Mouse (Mus musculus) G1E (cell line): ENCODE measurements around the gene Birc6. TPM values are rescaled to one million over a fixed set of nuclear protein-coding genes. Genes with fewer than 3 reads are reported as not detected.
"Not testable (repeated sequence)": the region's sequence is repeated elsewhere in the genome, so short reads cannot be mapped to it uniquely, and the experiment has no call there.

Experiments used
- ATAC-seq: 2 replicates; pipeline ENCODE4 v1.8.0; 2016; ENCODE audit warnings: mild to moderate bottlenecking; ENCODE audit not compliant: insufficient number of reproducible peaks, poor library complexity, low FRiP score, severe bottlenecking; ENCODE audit errors: extremely low read depth
- DNase-seq: peaks from one replicate; pipeline ENCODE4 v3.0.0; 2012; ENCODE audit warnings: low spot score
- H3K27me3 ChIP-seq: 2 replicates; pipeline ENCODE4 v1.6.1; 2012; ENCODE audit warnings: mild to moderate bottlenecking, low read length, inconsistent platforms; ENCODE audit not compliant: insufficient read depth
- H3K36me3 ChIP-seq: replicated peaks from 2 replicates; pipeline ENCODE3; 2012; ENCODE audit warnings: mild to moderate bottlenecking, inconsistent platforms
- H3K4me1 ChIP-seq: 2 replicates; pipeline ENCODE4 v1.6.1; 2012; ENCODE audit warnings: low read depth, low read length, inconsistent platforms, mixed read lengths; ENCODE audit not compliant: insufficient read depth
- H3K4me3 ChIP-seq: 2 replicates; pipeline ENCODE4 v1.5.1; 2012; ENCODE audit warnings: low read depth, mild to moderate bottlenecking, inconsistent platforms, low read length, moderate library complexity, mixed read lengths
- H3K9me3 ChIP-seq: replicated peaks from 2 replicates; pipeline ENCODE4 v1.6.1; 2012; ENCODE audit warnings: inconsistent platforms
- CTCF ChIP-seq: IDR thresholded peaks from 2 replicates; pipeline ENCODE4 v1.5.1; 2012; ENCODE audit warnings: low read depth, low read length, inconsistent platforms, mixed read lengths
- GATA1 ChIP-seq: IDR thresholded peaks from 2 replicates; pipeline ENCODE4 v1.6.1; 2012; ENCODE audit warnings: borderline replicate concordance, low read length, inconsistent platforms, mixed read lengths
- GATA2 ChIP-seq: IDR thresholded peaks from 2 replicates; pipeline ENCODE4 v1.6.1; 2012; ENCODE audit warnings: low read depth, low read length, inconsistent platforms, borderline replicate concordance
- POLR2AphosphoS5 ChIP-seq: IDR thresholded peaks from 2 replicates; pipeline ENCODE4 v1.6.1; 2012; ENCODE audit warnings: low read depth, low read length, inconsistent platforms; ENCODE audit not compliant: insufficient replicate concordance
- TAL1 ChIP-seq: conservative IDR thresholded peaks from 2 replicates; pipeline ENCODE4 v1.6.1; 2012; ENCODE audit warnings: low read depth, low read length, inconsistent platforms, mixed read lengths
- polyA plus RNA-seq: library from polyadenylated mRNA; stranded (reverse); fragments of >175 nt; gene quantifications from 2 replicates; pipeline ENCODE4 v1.2.3, GENCODE M21; 2012
- total RNA-seq, 2 experiments: library from RNA; stranded (forward) in 1 of 2; stranded (reverse) in 1 of 2; fragments of 200-1000 nt in 1 of 2; fragments of >200 nt in 1 of 2; fragmentation: Nextera tagmentation in 1 of 2; gene quantifications; 2 replicates each; pipeline ENCODE4 v1.2.3; 2014 to 2017

The Birc6 gene
- total and polyA plus RNA-seq, 3 experiments = 33.4 to 266 (median 151) TPM

GRCm38 (mm10) chr17:74673251-74673650, 145.2 kb downstream of the Birc6 start:
- Histone ChIP-seq H3K36me3 (peaks cover 75% of the 10 kb centered on the region), H3K27me3 (no peaks in the 10 kb centered on the region), H3K9me3 (no peaks in the 10 kb centered on the region), H3K4me3 (no peak overlapping the region), H3K4me1 (no peaks in the 10 kb centered on the region)
- no peak for DNase-seq
- ATAC-seq = no peak
- TF ChIP-seq CTCF (0 out of 2 replicates have a peak, but pooled peaks have one; percentile 12), TAL1 (no peak)

- H3K36me3 ChIP-seq = peaks cover 66% of the 10 kb centered on the region
- H3K4me1 ChIP-seq = no peaks in the 10 kb centered on the region
- DNase-seq (no peak), ATAC-seq (no peak)
- TF ChIP-seq GATA1 (no peak), CTCF (no peak), TAL1 (no peak), GATA2 (no peak), POLR2AphosphoS5 (no peak)
- H3K9me3 ChIP-seq = no peaks in the 10 kb centered on the region
- H3K4me3 ChIP-seq = no peak overlapping the region
- H3K27me3 ChIP-seq = no peaks in the 10 kb centered on the region
Measured at GRCm38 (mm10) chr17:74678061-74678460, 150.0 kb downstream of the Birc6 start.

GRCm38 (mm10) chr17:74684927-74685326, 156.8 kb downstream of the Birc6 start:
- no peak for ATAC-seq
- DNase-seq = no peak
- TF ChIP-seq GATA2 (no peak), POLR2AphosphoS5 (no peak), TAL1 (no peak), GATA1 (no peak), CTCF (no peak)
- Histone ChIP-seq H3K4me1 (no peaks in the 10 kb centered on the region), H3K9me3 (no peaks in the 10 kb centered on the region), H3K36me3 (peaks cover 61% of the 10 kb centered on the region), H3K27me3 (no peaks in the 10 kb centered on the region), H3K4me3 (no peak overlapping the region)

- H3K27me3 ChIP-seq = no peaks in the 10 kb centered on the region
- H3K9me3 ChIP-seq = no peaks in the 10 kb centered on the region
- TF ChIP-seq TAL1 (no peak), CTCF (no peak), GATA2 (no peak), POLR2AphosphoS5 (no peak), GATA1 (no peak)
- peaks cover 74% of the 10 kb centered on the region for H3K36me3 ChIP-seq
- H3K4me3 ChIP-seq = no peak overlapping the region
- ATAC-seq (no peak), DNase-seq (no peak)
- no peaks in the 10 kb centered on the region for H3K4me1 ChIP-seq
Measured at GRCm38 (mm10) chr17:74688555-74688954, 160.5 kb downstream of the Birc6 start.

DNA sequence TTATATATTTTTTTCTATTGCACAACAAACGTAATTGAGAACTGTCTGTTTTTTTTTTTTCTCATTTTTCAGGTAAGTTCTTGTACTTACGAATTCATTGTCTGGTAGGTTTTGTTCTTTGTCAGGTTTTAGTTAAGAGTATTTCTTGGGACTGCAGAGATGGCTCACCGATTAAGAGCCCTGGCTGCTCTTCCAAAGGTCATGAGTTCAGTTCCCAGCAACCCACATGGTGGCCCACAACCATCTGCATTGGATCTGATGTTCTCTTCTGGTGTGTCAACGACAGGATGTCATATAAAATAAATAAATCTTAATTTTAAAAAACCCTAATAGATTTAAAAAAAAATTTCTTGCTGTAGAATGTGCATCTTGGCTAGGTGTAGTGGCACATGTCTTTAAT, 161.3 kb downstream of the Birc6 start:
- Histone ChIP-seq H3K36me3 (peaks cover 72% of the 10 kb centered on the region), H3K4me3 (no peak overlapping the region), H3K4me1 (no peaks in the 10 kb centered on the region), H3K9me3 (no peaks in the 10 kb centered on the region), H3K27me3 (no peaks in the 10 kb centered on the region)
- no peak for TF ChIP-seq GATA2
- no peak for TF ChIP-seq POLR2AphosphoS5
- no peak for TF ChIP-seq GATA1
- no peak for TF ChIP-seq CTCF
- no peak for DNase-seq
- no peak for ATAC-seq

- not testable (repeated sequence) for H3K9me3 ChIP-seq, H3K27me3 ChIP-seq, DNase-seq, ATAC-seq, H3K4me3 ChIP-seq, H3K4me1 ChIP-seq
- peaks cover 79% of the 10 kb centered on the region for H3K36me3 ChIP-seq
Measured at GRCm38 (mm10) chr17:74701661-74702060, 173.6 kb downstream of the Birc6 start.

DNA sequence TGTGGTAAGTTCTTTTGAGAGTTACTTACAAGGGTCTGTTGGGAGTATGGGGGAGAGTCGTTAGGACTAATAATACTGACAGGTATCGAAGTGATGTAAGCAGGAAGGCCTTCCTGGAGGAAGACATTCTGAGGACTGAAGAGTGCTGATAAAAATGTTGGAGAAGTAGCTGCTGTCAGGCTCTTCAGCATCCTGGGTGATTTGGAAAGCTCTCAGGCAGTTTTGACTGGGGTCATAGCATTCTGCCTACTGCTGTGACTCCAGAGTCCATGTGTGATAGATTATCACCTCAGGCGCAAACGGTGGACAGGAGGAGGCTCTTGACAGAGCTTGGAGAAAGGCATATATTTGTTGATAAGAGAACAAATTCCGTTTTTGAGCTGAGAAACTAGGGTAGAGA, 177.4 kb downstream of the Birc6 start:
- H3K27me3 ChIP-seq = no peaks in the 10 kb centered on the region
- H3K9me3 ChIP-seq = no peaks in the 10 kb centered on the region
- TF ChIP-seq GATA2 (no peak), CTCF (no peak), GATA1 (no peak), TAL1 (no peak), POLR2AphosphoS5 (no peak)
- no peak for DNase-seq
- H3K36me3 ChIP-seq = peaks cover 41% of the 10 kb centered on the region
- ATAC-seq = no peak
- H3K4me3 ChIP-seq = no peak overlapping the region
- H3K4me1 ChIP-seq = no peaks in the 10 kb centered on the region

DNA sequence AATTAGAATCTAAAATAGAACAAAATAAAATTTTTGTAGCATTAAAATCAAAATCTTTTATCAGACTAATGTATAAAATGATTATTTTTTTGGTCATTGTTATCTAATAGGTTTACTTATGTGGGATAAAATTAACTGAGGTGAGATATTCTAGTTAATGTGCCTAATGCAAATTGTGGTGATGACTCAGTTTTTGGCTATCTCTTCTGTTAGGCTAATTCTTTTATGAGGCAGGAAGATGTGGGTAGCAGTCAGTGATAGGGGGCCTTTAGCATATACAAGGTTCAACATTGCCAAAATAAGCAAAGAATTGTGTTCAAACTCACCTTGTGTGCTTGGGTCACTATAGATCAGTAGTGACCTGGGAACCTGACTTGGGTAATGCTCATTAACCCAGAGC, 178.5 kb downstream of the Birc6 start:
- TF ChIP-seq CTCF = no peak
- no peak for TF ChIP-seq POLR2AphosphoS5
- TF ChIP-seq GATA2 = no peak
- TF ChIP-seq GATA1 = no peak
- TF ChIP-seq TAL1 = no peak
- DNase-seq = no peak
- no peak overlapping the region for H3K4me3 ChIP-seq
- ATAC-seq = no peak
- H3K36me3 ChIP-seq = peaks cover 33% of the 10 kb centered on the region
- peaks cover 5% of the 10 kb centered on the region for H3K4me1 ChIP-seq
- H3K27me3 ChIP-seq = no peaks in the 10 kb centered on the region
- no peaks in the 10 kb centered on the region for H3K9me3 ChIP-seq
